Mouse (Mus musculus) cerebellum, postnatal 14 days (tissue): ENCODE measurements around the gene Gm11027.
A peak's percentile ranks its signal among the peaks of the same experiment; 100 is the strongest.
"Not testable (repeated sequence)": the region's sequence is repeated elsewhere in the genome, so short reads cannot be mapped to it uniquely, and the experiment has no call there.

Experiments
- DNase-seq, 2 experiments: peaks; one replicate each; pipeline ENCODE4 v3.0.0; 2021; ENCODE audit warnings: mixed read lengths in 2 of 2

Gene Gm11027

GRCm38 (mm10) chr12:116275086-116275485, at the start of gene Gm11027:
Gm11027 (plus strand) TSS chr12:116275386.
- DNase-seq, result not testable (repeated sequence)

- no peak for DNase-seq
Measured at GRCm38 (mm10) chr12:116226289-116227057, 48.7 kb upstream of the Gm11027 start.

- no peak for DNase-seq
Measured at GRCm38 (mm10) chr12:116229451-116229850, 45.7 kb upstream of the Gm11027 start.

- DNase-seq, result peak; percentile 21 to 52
Measured at GRCm38 (mm10) chr12:116231612-116232011, 43.6 kb upstream of the Gm11027 start.

GRCm38 (mm10) chr12:116232061-116232460, 43.1 kb upstream of the Gm11027 start:
- DNase-seq, result no peak

- DNase-seq, result no peak
Measured at GRCm38 (mm10) chr12:116235356-116235755, 39.8 kb upstream of the Gm11027 start.

- no peak for DNase-seq
Measured at GRCm38 (mm10) chr12:116236658-116237057, 38.5 kb upstream of the Gm11027 start.

- no peak for DNase-seq
Measured at GRCm38 (mm10) chr12:116238370-116238769, 36.8 kb upstream of the Gm11027 start.

- no peak for DNase-seq
Measured at GRCm38 (mm10) chr12:116238803-116239202, 36.4 kb upstream of the Gm11027 start.

- no peak for DNase-seq
Measured at GRCm38 (mm10) chr12:116244601-116245000, 30.6 kb upstream of the Gm11027 start.

- DNase-seq, result no peak
Measured at GRCm38 (mm10) chr12:116254652-116255051, 20.5 kb upstream of the Gm11027 start.

- no peak for DNase-seq
Measured at GRCm38 (mm10) chr12:116255636-116256035, 19.6 kb upstream of the Gm11027 start.

GRCm38 (mm10) chr12:116258321-116258720, 16.9 kb upstream of the Gm11027 start:
- no peak for DNase-seq

- peak; percentile 83 to 91 for DNase-seq
Measured at GRCm38 (mm10) chr12:116262555-116263341, 12.4 kb upstream of the Gm11027 start, which contains the start of gene Wdr60. Wdr60 (minus strand) TSS chr12:116263022.

GRCm38 (mm10) chr12:116264756-116265155, 10.4 kb upstream of the Gm11027 start:
- DNase-seq, result no peak

- no peak for DNase-seq
Measured at GRCm38 (mm10) chr12:116265275-116265674, 9.9 kb upstream of the Gm11027 start.

- DNase-seq, result no peak
Measured at GRCm38 (mm10) chr12:116269450-116269849, 5.7 kb upstream of the Gm11027 start.

- DNase-seq, result no peak
Measured at GRCm38 (mm10) chr12:116270538-116270937, 4.6 kb upstream of the Gm11027 start.

- DNase-seq, result no peak
Measured at GRCm38 (mm10) chr12:116271071-116271470, 4.1 kb upstream of the Gm11027 start.

GRCm38 (mm10) chr12:116273733-116274132, 1.5 kb upstream of the Gm11027 start:
- DNase-seq, result no peak

- DNase-seq, result no peak
Measured at GRCm38 (mm10) chr12:116275631-116276030, 445 bp downstream of the Gm11027 start.

GRCm38 (mm10) chr12:116276961-116277360, 1.8 kb downstream of the Gm11027 start:
- no peak for DNase-seq

GRCm38 (mm10) chr12:116278541-116278940, 3.4 kb downstream of the Gm11027 start:
- DNase-seq, result no peak

GRCm38 (mm10) chr12:116279181-116279580, 4.0 kb downstream of the Gm11027 start:
- no peak for DNase-seq
